Mouse (Mus musculus) cortical plate, adult 2 months (tissue): ENCODE results near the gene Ypel2.

ENCODE experiments used
- CTCF ChIP-seq: fragments of 200-500 bp; IDR thresholded peaks from 2 replicates; pipeline ENCODE4 v1.5.1; 2011; ENCODE audit warnings: mild to moderate bottlenecking, control low read depth, low read length; ENCODE audit not compliant: insufficient read depth; ENCODE audit errors: extremely low read depth
- POLR2A ChIP-seq: fragments of 200-500 bp; IDR thresholded peaks from 2 replicates; pipeline ENCODE4 v1.6.1; 2011; ENCODE audit warnings: mild to moderate bottlenecking, low read length, control low read depth; ENCODE audit not compliant: insufficient read depth; ENCODE audit errors: extremely low read depth

- TF ChIP-seq CTCF (no peak), POLR2A (no peak)
These were observed 68.3 kb downstream of the Ypel2 start for GRCm38 (mm10) chr11:86925085-86925638.
